Mouse (Mus musculus) thymus, adult 2 months (tissue): ENCODE results near the gene Msh6. TPM values are rescaled to one million over a fixed set of nuclear protein-coding genes. Genes with fewer than 3 reads are reported as not detected.
"Not testable (repeated sequence)": the region's sequence is repeated elsewhere in the genome, so short reads cannot be mapped to it uniquely, and the experiment has no call there.

Source experiments
- DNase-seq: peaks from one replicate; pipeline ENCODE4 v3.0.0; 2021
- H3K27ac ChIP-seq: fragments of 200-500 bp; 2 replicates; pipeline ENCODE4 v1.5.1; 2012; ENCODE audit warnings: low read length, control low read depth; ENCODE audit not compliant: control insufficient read depth, insufficient read depth
- H3K27me3 ChIP-seq: fragments of 200-500 bp; 2 replicates; pipeline ENCODE4 v1.6.1; 2012; ENCODE audit warnings: mild to moderate bottlenecking, low read length, moderate library complexity, mixed read lengths; ENCODE audit not compliant: control insufficient read depth, insufficient read depth
- H3K36me3 ChIP-seq: fragments of 200-500 bp; 2 replicates; pipeline ENCODE4 v1.6.1; 2012; ENCODE audit warnings: mild to moderate bottlenecking, low read length, moderate library complexity; ENCODE audit not compliant: control insufficient read depth, insufficient read depth
- H3K4me1 ChIP-seq: fragments of 200-500 bp; replicated peaks from 2 replicates; pipeline ENCODE4 v1.6.1; 2012; ENCODE audit warnings: low read length; ENCODE audit not compliant: control insufficient read depth, insufficient read depth
- H3K4me3 ChIP-seq: fragments of 200-500 bp; 2 replicates; pipeline ENCODE4 v1.5.1; 2012; ENCODE audit warnings: mild to moderate bottlenecking, low read length, control low read depth, moderate library complexity; ENCODE audit not compliant: control insufficient read depth, insufficient read depth
- CTCF ChIP-seq: fragments of 200-500 bp; IDR thresholded peaks from 2 replicates; pipeline ENCODE4 v1.5.1; 2012; ENCODE audit warnings: mild to moderate bottlenecking, control low read depth, low read length, moderate library complexity, borderline replicate concordance; ENCODE audit not compliant: control insufficient read depth, poor library complexity, insufficient read depth; ENCODE audit errors: extremely low read depth
- POLR2A ChIP-seq: fragments of 200-500 bp; IDR thresholded peaks from 2 replicates; pipeline ENCODE4 v1.6.1; 2012; ENCODE audit warnings: mild to moderate bottlenecking, low read length, control low read depth, moderate library complexity; ENCODE audit not compliant: control insufficient read depth, poor library complexity, insufficient read depth; ENCODE audit errors: extremely low read depth
- WGBS: fragments of 180-500 bp; shearing (Covaris S2); methylation state at CpG from one replicate; pipeline ENCODE4 v1.1.7; 2018; 5-methylcytosine and 5-hydroxymethylcytosine counted together
- polyA plus RNA-seq: library from polyadenylated mRNA; depleted of rRNA; stranded (reverse); fragments of >200 nt; gene quantifications from 2 replicates; pipeline ENCODE4 v1.2.3, GENCODE M21; 2012

The Msh6 gene
- polyA plus RNA-seq, 1 experiment = 24.0 TPM

DNA sequence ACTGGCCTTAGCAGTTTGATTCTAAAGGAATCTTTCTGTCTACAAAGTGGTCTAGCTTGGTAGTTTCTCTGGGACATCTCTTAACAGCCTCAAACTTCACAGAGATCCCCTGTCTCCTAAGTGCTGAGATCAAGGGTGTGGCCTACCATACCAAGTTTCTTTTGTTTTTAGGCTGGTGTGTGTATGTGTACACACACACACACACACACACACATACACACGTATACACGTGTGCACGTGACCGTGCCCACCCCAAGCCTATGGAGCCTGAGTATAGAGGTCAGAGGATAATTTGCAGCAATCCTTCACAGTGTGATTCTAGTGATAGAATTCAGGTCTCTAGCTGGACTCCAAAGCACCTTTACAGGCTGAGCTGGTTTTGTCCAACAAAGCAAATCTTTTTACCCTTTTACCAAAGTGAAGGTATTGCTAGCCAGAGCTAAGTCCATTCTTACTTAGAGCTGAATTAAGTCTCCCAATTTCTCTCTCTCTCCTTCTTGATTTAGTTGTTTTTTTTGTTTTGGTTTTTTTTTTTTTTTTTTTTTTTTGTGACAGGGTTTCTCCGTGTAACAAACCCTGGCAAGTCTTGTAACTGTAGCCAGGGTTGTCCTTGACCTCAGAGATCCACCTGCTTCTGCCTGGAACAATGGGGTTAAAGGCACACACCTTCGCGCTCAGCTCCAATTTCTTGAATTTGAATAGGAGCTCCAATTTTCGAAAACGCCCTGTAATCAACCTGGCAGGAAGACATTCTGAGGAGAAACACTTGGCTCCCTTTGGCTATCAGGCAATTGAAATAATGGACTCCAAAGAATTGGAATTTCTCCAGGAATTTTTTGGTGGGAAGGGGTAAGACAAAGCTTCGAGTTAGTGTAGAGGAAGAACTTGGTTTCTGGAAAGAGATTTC lies 1.3 kb upstream of the Msh6 start:
- 78% methylated on average over 10 of the region's 10 CpGs for WGBS
- no peak for TF ChIP-seq POLR2A
- no peak for TF ChIP-seq CTCF
- Histone ChIP-seq H3K27me3 (no peaks in the 10 kb centered on the region), H3K27ac (peak overlapping the region; percentile 76), H3K4me3 (no peak overlapping the region), H3K36me3 (no peaks in the 10 kb centered on the region; the same call in 1 of the 2 replicates), H3K4me1 (peaks cover 29% of the 10 kb centered on the region)
- DNase-seq = no peak

DNA sequence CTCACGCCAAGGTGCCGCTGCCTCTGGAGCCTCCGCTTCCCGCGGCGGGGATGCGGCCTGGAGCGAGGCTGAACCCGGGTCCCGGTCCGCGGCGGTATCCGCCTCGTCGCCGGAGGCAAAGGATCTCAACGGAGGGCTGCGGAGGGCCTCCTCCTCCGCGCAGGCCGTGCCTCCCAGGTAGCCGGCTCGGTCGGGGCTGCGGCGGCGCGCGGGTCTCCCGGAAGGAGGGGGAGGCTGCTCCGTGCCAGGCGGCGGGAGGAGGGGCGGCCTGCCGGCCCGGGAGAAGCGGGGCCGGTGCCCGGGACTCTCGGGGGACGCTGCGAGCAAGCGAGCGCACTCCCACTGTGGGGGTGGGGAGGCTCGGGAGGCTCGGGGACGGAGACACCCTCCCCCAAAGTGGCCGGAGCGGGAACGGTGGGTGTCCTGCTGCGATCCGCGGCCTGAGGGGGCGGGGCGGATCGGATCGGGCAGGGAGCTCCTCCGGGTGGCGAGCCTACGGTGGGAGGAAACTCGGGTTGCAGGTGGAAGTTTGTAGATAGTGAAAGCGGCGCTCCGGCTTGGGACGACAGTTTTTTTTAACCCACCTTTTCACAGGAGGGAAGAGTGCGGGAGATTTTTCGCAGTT lies 479 bp downstream of the Msh6 start:
- H3K27me3 ChIP-seq = no peaks in the 10 kb centered on the region
- peak; percentile 78 for DNase-seq
- under 1% methylated on average over 58 of the region's 68 CpGs for WGBS
- TF ChIP-seq CTCF (no peak), POLR2A (no peak)
- H3K4me1 ChIP-seq = peaks cover 31% of the 10 kb centered on the region
- peaks cover 7% of the 10 kb centered on the region; the same call in 1 of the 2 replicates for H3K36me3 ChIP-seq
- H3K4me3 ChIP-seq = peak overlapping the region; percentile 81
- H3K27ac ChIP-seq = peak overlapping the region; percentile 80

DNA sequence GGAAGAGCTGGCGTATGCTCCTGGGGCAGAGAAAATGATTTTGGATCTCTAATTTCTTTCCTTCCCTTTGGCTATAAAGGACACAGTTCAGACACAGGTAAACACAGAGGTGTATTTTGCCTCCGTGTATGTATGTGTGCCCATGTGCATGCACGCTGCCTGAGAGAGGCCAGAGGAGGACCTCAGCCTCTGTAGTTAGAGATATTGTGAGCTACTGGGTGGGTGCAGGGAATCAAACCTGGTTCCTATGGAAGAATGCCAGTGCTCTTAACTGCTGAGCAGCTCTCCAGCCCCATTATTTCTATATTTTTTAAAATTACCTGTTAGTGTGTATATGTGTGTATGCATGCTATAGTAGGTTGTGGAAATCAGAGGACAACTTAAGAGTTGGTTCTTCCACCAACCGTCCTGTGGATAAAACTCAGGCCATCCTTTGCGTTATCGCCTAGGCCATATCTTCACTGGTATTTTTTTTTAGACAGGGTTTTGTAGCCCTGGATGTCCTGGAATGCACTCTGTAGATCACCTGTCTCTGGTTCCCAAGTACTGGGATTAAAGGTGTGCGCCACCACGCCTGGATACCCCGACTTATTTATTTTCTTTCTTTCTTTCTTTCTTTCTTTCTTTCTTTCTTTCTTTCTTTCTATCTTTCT lies 1.4 kb downstream of the Msh6 start:
- H3K4me1 ChIP-seq = peaks cover 31% of the 10 kb centered on the region
- H3K27ac ChIP-seq = peak overlapping the region; percentile 80
- H3K4me3 ChIP-seq = peak overlapping the region; percentile 12; the same call in 1 of the 2 replicates
- TF ChIP-seq POLR2A = no peak
- no peak for TF ChIP-seq CTCF
- WGBS = 52% methylated on average over 9 of the region's 9 CpGs
- DNase-seq = no peak
- peaks cover 14% of the 10 kb centered on the region for H3K36me3 ChIP-seq
- no peaks in the 10 kb centered on the region for H3K27me3 ChIP-seq

DNA sequence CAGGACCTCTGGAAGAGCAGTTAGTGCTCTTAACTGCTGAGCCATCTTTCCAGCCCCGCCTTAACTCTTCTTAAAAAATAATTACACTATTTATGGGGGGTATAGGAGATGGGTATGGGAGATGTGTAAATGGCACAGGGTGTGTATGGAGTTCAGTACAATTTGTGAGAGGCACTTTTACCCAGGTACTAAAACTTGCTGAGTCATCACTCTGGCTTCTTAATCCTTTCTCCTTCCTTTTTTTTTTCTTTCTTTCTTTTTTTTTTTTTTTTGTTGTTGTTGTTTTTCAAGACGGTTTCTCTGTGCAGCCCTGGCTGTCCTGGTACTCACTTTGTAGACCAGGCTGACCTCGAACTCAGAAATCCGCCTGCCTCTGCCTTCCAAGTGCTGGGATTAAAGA lies 2.1 kb downstream of the Msh6 start:
- DNase-seq, H3K4me3 ChIP-seq, H3K27ac ChIP-seq, H3K27me3 ChIP-seq: not testable (repeated sequence)
- Histone ChIP-seq H3K4me1 (peaks cover 25% of the 10 kb centered on the region), H3K36me3 (peaks cover 20% of the 10 kb centered on the region)
- 78% methylated on average over 4 of the region's 4 CpGs for WGBS

DNA sequence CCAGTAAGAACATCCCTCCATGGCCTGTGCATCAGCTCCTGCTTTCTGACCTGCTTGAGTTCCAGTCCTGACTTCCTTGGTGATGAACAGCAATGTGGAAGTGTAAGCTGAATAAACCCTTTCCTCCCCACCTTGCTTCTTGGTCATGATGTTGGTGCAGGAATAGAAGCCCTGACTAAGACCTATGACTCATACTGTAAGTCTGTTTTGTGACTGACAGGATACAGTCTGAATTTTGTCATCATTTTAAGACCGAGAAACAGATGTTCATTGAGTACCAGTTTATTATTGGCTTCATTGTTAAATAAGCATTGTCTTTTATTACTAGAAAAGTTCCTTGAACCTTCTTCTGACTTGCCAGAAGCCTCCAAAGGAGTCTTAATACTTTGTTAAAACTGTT lies 4.8 kb downstream of the Msh6 start:
- peaks cover 42% of the 10 kb centered on the region for H3K36me3 ChIP-seq
- 83% methylated on average over 1 of the region's 1 CpGs for WGBS

DNA sequence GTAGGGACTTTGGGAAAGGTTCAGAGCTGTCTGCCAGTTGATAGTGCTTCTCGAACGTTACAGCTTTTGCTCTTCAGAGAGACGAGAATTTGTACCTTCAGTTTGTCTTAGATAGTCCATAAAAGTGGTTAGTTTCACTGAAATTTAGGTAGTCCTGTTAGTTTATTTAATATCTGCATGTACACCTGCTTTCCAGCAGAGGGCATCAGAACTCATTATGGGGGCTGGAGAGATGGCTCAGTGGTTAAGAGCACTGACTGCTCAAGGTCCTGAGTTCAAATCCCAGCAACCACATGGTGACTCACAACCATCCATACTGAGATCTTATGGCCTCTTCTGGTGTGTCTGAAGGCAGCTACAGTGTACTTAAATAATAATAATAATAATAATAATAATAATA lies 7.2 kb downstream of the Msh6 start:
- no peak overlapping the region for H3K4me3 ChIP-seq
- no peak for DNase-seq
- peaks cover 7% of the 10 kb centered on the region for H3K4me1 ChIP-seq
- TF ChIP-seq CTCF = no peak
- TF ChIP-seq POLR2A = no peak
- H3K36me3 ChIP-seq = peaks cover 66% of the 10 kb centered on the region
- WGBS = 88% methylated on average over 3 of the region's 3 CpGs
- H3K27me3 ChIP-seq = no peaks in the 10 kb centered on the region
- H3K27ac ChIP-seq = no peak overlapping the region

More for the DNA sequence above, 4.8 kb downstream of the Msh6 start:
- H3K4me3 ChIP-seq, DNase-seq, H3K27me3 ChIP-seq, H3K4me1 ChIP-seq, H3K27ac ChIP-seq: not testable (repeated sequence)

DNA sequence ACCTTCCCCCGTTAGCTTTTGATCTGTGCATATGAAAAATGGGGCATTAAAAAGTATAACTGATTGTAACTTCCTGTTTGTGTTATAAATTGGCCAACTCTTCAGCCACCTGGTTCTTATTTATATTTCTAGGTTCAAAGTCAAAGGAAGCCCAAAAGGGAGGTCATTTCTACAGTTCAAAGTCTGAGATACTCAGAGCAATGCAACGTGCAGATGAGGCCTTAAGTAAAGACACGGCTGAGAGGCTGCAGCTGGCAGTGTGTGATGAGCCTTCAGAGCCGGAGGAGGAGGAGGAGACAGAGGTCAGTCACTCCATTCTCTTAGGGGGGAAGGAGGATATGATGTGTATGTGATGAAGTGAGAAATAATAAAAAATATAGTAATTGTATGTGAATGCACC lies 8.5 kb downstream of the Msh6 start:
- TF ChIP-seq CTCF (no peak), POLR2A (no peak)
- H3K27me3 ChIP-seq = no peaks in the 10 kb centered on the region
- DNase-seq = no peak
- no peak overlapping the region for H3K4me3 ChIP-seq
- peaks cover 78% of the 10 kb centered on the region for H3K36me3 ChIP-seq
- no peak overlapping the region for H3K27ac ChIP-seq
- 60% methylated on average over 4 of the region's 4 CpGs for WGBS
- peaks cover 5% of the 10 kb centered on the region for H3K4me1 ChIP-seq
